Comparison of ENCODE assay signal across 21 mouse cellular contexts in the genomic region with DNA sequence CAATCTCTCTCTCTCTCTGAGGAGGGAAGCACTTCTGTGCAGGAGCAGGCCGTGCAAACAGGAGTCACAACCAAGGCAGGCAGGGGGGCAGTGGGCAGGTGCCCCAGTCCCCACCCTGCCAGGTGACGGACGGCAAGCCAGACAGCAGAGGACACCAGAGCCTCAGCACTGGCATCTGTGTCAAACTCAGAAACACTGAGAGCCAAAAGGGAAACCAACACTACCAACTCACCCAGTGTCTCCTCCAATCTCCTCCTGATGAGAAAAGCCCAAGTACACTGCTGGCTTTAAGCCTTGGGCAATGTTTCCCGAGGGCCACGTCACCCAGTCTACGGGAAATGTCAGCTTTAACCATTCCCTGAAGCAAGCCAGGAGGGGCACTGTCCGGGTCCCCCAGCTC. TPM values are rescaled to one million over a fixed set of nuclear protein-coding genes. Genes with fewer than 3 reads are reported as not detected.
"Had no signal": no experiment of that assay in that cellular context is flagged by ENCODE, and none has a peak within 500 bp of the region (broad histone marks: within the 10 kb centered on the region; RNA-seq: fewer than 3 reads in every experiment).

No protein-coding gene starts in this region.

- ATAC-seq: midbrain, embryonic 16.5 days had no signal

- H3K4me1 ChIP-seq: neural tube, embryonic 15.5 days had no signal

- H3K27me3 ChIP-seq: midbrain, embryonic 12.5 days; neural tube, embryonic 13.5 days; neural tube, embryonic 15.5 days; stomach, embryonic 15.5 days had no signal

- H3K27ac ChIP-seq: midbrain, embryonic 10.5 days; midbrain, embryonic 12.5 days; neural tube, embryonic 13.5 days; neural tube, embryonic 15.5 days; stomach, embryonic 15.5 days; stomach, postnatal 0 days had no signal

- H3K4me2 ChIP-seq: lung, embryonic 14.5 days; midbrain, embryonic 12.5 days; neural tube, embryonic 13.5 days; neural tube, embryonic 15.5 days; stomach, embryonic 15.5 days had no signal

- H3K9me3 ChIP-seq: midbrain, embryonic 10.5 days; midbrain, embryonic 12.5 days; neural tube, embryonic 13.5 days; neural tube, embryonic 15.5 days; stomach, embryonic 15.5 days had no signal

- DNase-seq: lung, adult 18-20 months; lung, embryonic 14.5 days; lung, postnatal 10 days; lung, postnatal 4 days; midbrain, embryonic 14.5 days; retina, postnatal 1 day; right cerebral cortex, adult 18-20 months; right cerebral cortex, postnatal 25 days; right cerebral cortex, postnatal 4 days; thymus, adult 2 months; thymus, postnatal 25 days; thymus, postnatal 4 days had no signal

- H3K4me3 ChIP-seq: midbrain, embryonic 10.5 days; midbrain, embryonic 12.5 days; myocyte; neural tube, embryonic 13.5 days; neural tube, embryonic 15.5 days; stomach, embryonic 15.5 days had no signal

- H3K9ac ChIP-seq: lung, embryonic 14.5 days; midbrain, embryonic 12.5 days; neural tube, embryonic 13.5 days; neural tube, embryonic 15.5 days; stomach, embryonic 15.5 days had no signal

RNA-seq across cellular contexts. Expression of gene Cass4, which starts 30.4 kb away (rescaled TPM):
- total RNA-seq: megakaryocyte-erythroid progenitor cell, adult 5-6 weeks had no signal
